31 mouse cellular contexts compared by ENCODE assay signal in the genomic region with DNA sequence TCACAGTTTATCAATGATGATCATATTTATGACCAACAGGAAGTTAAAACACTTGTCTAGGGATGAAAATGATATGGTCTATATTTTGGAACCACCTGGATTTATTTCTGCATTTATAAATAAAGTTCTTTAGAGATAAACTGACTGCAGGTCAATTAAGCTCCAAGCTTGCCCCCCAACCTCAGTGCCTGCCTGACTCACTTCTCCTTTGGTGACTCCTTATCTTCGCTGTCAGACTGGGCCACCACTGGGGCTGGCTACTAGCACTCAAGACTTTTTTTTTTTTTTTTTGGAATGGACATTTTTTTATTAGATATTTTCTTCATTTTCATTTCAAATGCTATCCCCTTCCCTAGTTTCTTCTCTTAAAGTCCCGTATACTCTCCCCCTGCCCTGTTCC.
"Had no signal": no experiment of that assay in that cellular context is flagged by ENCODE, and none has a peak within 500 bp of the region (broad histone marks: within the 10 kb centered on the region; RNA-seq: fewer than 3 reads in every experiment).

No protein-coding gene starts in this region.

- H3K36me3 ChIP-seq: limb, embryonic 10.5 days; limb, embryonic 12.5 days; limb, embryonic 13.5 days; limb, embryonic 15.5 days; liver, embryonic 12.5 days; liver, embryonic 13.5 days; liver, embryonic 15.5 days; lung, embryonic 15.5 days; midbrain, embryonic 10.5 days; midbrain, embryonic 12.5 days; midbrain, embryonic 13.5 days; midbrain, embryonic 15.5 days; neural tube, embryonic 12.5 days had no signal

- DNase-seq: left cerebral cortex, postnatal 4 days; liver; liver, embryonic 13.5 days; liver, postnatal 0 days; lung, adult 18-20 months; lung, adult 2 months; lung, embryonic 14.5 days; lung, postnatal 10 days; lung, postnatal 14 days; lung, postnatal 36 days; lung, postnatal 4 days; midbrain, embryonic 14.5 days had no signal

- H3K4me3 ChIP-seq: limb, embryonic 10.5 days; limb, embryonic 12.5 days; limb, embryonic 13.5 days; limb, embryonic 15.5 days; liver, embryonic 12.5 days; liver, embryonic 13.5 days; liver, embryonic 15.5 days; lung, embryonic 15.5 days; megakaryocyte, embryonic 14.5 days; midbrain, embryonic 10.5 days; midbrain, embryonic 12.5 days; midbrain, embryonic 13.5 days; midbrain, embryonic 15.5 days; myocyte; neural tube, embryonic 12.5 days had no signal

- H3K9ac ChIP-seq: limb, embryonic 12.5 days; limb, embryonic 13.5 days; limb, embryonic 15.5 days; liver, embryonic 12.5 days; liver, embryonic 13.5 days; liver, embryonic 14.5 days; liver, embryonic 15.5 days; liver, postnatal 0 days; lung, embryonic 14.5 days; lung, embryonic 15.5 days; midbrain, embryonic 12.5 days; midbrain, embryonic 13.5 days; midbrain, embryonic 15.5 days; neural tube, embryonic 12.5 days had no signal

- H3K4me2 ChIP-seq: limb, embryonic 12.5 days; limb, embryonic 13.5 days; limb, embryonic 15.5 days; liver, embryonic 11.5 days; liver, embryonic 12.5 days; liver, embryonic 13.5 days; liver, embryonic 15.5 days; lung, embryonic 14.5 days; lung, embryonic 15.5 days; midbrain, embryonic 12.5 days; midbrain, embryonic 13.5 days; midbrain, embryonic 15.5 days; neural tube, embryonic 12.5 days had no signal

- ATAC-seq: liver, embryonic 12.5 days; liver, postnatal 0 days; lung, postnatal 0 days; midbrain, embryonic 13.5 days; midbrain, embryonic 15.5 days; midbrain, embryonic 16.5 days had no signal

- H3K9me3 ChIP-seq: limb, embryonic 10.5 days; limb, embryonic 12.5 days; limb, embryonic 13.5 days; limb, embryonic 15.5 days; liver, embryonic 12.5 days; liver, embryonic 13.5 days; liver, embryonic 15.5 days; lung, embryonic 15.5 days; megakaryocyte, embryonic 14.5 days; midbrain, embryonic 10.5 days; midbrain, embryonic 12.5 days; midbrain, embryonic 13.5 days; midbrain, embryonic 15.5 days; neural tube, embryonic 12.5 days had no signal

- H3K27ac ChIP-seq: limb, embryonic 10.5 days; limb, embryonic 12.5 days; limb, embryonic 13.5 days; limb, embryonic 15.5 days; liver, embryonic 12.5 days; liver, embryonic 13.5 days; liver, embryonic 14.5 days; liver, embryonic 15.5 days; lung, embryonic 15.5 days; macrophage; midbrain, embryonic 10.5 days; midbrain, embryonic 12.5 days; midbrain, embryonic 13.5 days; midbrain, embryonic 15.5 days; neural tube, embryonic 12.5 days had no signal

- H3K4me1 ChIP-seq: limb, embryonic 10.5 days; limb, embryonic 12.5 days; limb, embryonic 13.5 days; limb, embryonic 15.5 days; liver, embryonic 12.5 days; liver, embryonic 13.5 days; liver, embryonic 15.5 days; lung, embryonic 15.5 days; megakaryocyte, embryonic 14.5 days; midbrain, embryonic 10.5 days; midbrain, embryonic 12.5 days; midbrain, embryonic 13.5 days; midbrain, embryonic 15.5 days; neural tube, embryonic 12.5 days had no signal

- H3K27me3 ChIP-seq: limb, embryonic 12.5 days; limb, embryonic 13.5 days; limb, embryonic 15.5 days; liver, embryonic 12.5 days; liver, embryonic 13.5 days; liver, embryonic 15.5 days; lung, embryonic 15.5 days; megakaryocyte, embryonic 14.5 days; midbrain, embryonic 12.5 days; midbrain, embryonic 13.5 days; midbrain, embryonic 15.5 days; neural tube, embryonic 12.5 days had no signal
